Mouse (Mus musculus): ENCODE measurements around the gene Ybx1.

DNA sequence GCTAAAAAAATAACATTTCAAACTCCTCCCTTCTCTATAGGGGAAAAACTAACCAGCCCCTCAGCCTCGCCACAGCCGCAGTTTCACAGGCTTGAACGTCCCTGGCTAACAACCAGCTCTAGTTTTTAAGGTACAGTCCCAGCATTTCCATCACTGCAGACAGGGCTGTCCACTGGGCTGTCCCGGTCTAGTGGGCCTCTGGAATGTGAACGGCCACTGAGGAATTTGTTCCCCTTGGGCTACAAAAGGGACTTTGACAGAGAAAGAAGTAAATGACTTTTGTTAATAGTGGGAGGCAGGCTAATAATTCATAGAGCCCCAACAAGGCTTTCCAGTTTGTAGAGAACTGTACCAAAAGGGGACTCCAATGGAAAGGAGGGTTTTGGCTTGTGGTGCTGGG, 11.0 kb upstream of the Ybx1 start:
- no peak for TF ChIP-seq CTCF (IDR thresholded peaks at IDR 0.05; ENCODE audit: borderline replicate concordance, insufficient read depth, low read length)
- TF ChIP-seq POLR2A (IDR thresholded peaks at IDR 0.05; ENCODE audit: low read depth, low read length) = no peak

Measured in embryonic fibroblast, embryonic 13.5 days (primary cell).